Mouse (Mus musculus) kidney, postnatal 25 days (tissue): Measurements from ENCODE around the gene Colgalt1.

ENCODE experiments used
- DNase-seq, 2 experiments: peaks; one replicate each; pipeline ENCODE4 v3.0.0; 2021; ENCODE audit warnings: mixed read lengths in 2 of 2

The Colgalt1 gene

GRCm38 (mm10) chr8:71670621-71671548, 60.1 kb downstream of the Colgalt1 start:
- DNase-seq = peak; percentile 40 to 80

GRCm38 (mm10) chr8:71671549-71671965, 60.8 kb downstream of the Colgalt1 start, which contains the start of gene Unc13a:
Gene Unc13a, minus strand, starts transcription at chr8:71671757.
- peak; percentile 91 to 92 for DNase-seq

- DNase-seq = no peak
Measured at GRCm38 (mm10) chr8:71672168-71672735, 61.5 kb downstream of the Colgalt1 start.

- DNase-seq = no peak
Measured at GRCm38 (mm10) chr8:71674071-71674470, 63.3 kb downstream of the Colgalt1 start.
